Mouse (Mus musculus) bone marrow macrophage, adult 2 months (primary cell): ENCODE data around the gene Map3k13. TPM values are rescaled to one million over a fixed set of nuclear protein-coding genes. Genes with fewer than 3 reads are reported as not detected.
"Not testable (repeated sequence)": the region's sequence is repeated elsewhere in the genome, so short reads cannot be mapped to it uniquely, and the experiment has no call there.

Source experiments
- H3K27ac ChIP-seq: 2 replicates; pipeline ENCODE4 v1.5.1; 2012; ENCODE audit warnings: low read depth, low read length; ENCODE audit not compliant: insufficient read depth
- H3K4me1 ChIP-seq: 2 replicates; pipeline ENCODE4 v1.6.1; 2012; ENCODE audit warnings: low read length; ENCODE audit not compliant: control insufficient read depth, insufficient read depth
- H3K4me3 ChIP-seq: 2 replicates; pipeline ENCODE4 v1.5.1; 2012; ENCODE audit warnings: mild to moderate bottlenecking, low read length, moderate library complexity; ENCODE audit not compliant: insufficient read depth
- CTCF ChIP-seq: IDR thresholded peaks from 2 replicates; pipeline ENCODE4 v1.5.1; 2012; ENCODE audit warnings: low read depth, mild to moderate bottlenecking, low read length, moderate library complexity
- POLR2A ChIP-seq: IDR thresholded peaks from 2 replicates; pipeline ENCODE4 v1.6.1; 2012; ENCODE audit warnings: mild to moderate bottlenecking, low read depth, low read length, borderline replicate concordance
- polyA plus RNA-seq: library from polyadenylated mRNA; stranded (reverse); fragments of >200 nt; gene quantifications from 2 replicates; pipeline ENCODE4 v1.2.4, GENCODE M21; 2012; ENCODE audit not compliant: missing spikeins, insufficient read depth, insufficient read length

Map3k13 gene
- polyA plus RNA-seq, 1 experiment = 0.09 TPM

DNA sequence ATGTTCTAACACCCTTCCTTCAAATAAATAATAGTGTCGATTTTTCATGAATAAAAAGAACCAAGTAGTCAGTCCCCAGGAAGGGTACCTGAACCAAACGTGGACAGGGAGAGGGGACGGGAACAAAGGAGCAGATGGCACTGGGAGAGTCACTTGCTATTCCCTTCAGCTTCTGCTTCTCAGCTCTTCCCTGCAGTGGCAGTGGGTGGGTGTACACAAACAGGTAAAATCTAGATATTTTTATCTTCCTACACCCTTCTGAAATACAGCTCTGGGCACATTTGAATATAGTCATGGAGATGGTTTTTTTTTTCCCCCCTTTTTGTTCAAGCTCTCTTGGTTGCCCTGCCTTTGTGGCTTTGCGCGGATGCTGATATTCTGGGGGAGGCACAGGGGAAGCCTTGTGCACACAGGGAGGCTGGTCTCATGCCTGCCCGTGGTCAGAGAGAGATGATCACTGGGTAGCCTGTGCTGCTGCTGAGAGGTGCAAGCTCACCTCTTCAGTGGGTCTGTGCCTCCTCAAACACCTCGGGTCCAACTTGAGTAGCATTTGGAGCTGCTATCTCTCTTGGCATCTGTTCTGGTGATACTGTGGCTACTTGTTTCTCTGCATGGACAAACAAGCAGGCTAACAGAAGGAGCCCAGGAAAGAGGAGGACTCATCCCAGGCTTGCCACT is 87.6 kb downstream of the Map3k13 start:
- TF ChIP-seq POLR2A (no peak), CTCF (no peak)
- Histone ChIP-seq H3K27ac (no peak overlapping the region), H3K4me1 (peaks cover 12% of the 10 kb centered on the region), H3K4me3 (no peak overlapping the region)

DNA sequence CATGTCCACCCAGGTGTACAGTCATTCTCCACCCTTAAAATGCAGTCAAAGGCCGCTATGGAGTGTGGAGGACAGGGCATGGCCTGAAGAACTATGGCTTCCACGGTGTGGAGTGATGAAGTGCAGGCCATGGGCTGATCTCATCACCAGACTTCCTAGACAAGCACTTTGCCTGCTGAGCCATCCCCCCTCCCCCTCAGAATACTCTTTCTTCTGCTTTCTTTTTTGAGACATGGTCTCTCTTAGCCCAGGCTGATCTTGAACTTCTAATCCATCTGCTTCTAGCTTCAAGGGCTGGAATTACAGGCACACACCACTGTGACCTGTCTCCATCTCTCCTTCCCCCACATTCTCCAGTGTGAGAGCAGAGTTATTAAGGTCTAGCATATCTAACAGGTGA is 93.5 kb downstream of the Map3k13 start:
- Histone ChIP-seq H3K4me1 (peaks cover 10% of the 10 kb centered on the region), H3K4me3 (no peak overlapping the region)
- no peak for TF ChIP-seq CTCF
- no peak for TF ChIP-seq POLR2A

DNA sequence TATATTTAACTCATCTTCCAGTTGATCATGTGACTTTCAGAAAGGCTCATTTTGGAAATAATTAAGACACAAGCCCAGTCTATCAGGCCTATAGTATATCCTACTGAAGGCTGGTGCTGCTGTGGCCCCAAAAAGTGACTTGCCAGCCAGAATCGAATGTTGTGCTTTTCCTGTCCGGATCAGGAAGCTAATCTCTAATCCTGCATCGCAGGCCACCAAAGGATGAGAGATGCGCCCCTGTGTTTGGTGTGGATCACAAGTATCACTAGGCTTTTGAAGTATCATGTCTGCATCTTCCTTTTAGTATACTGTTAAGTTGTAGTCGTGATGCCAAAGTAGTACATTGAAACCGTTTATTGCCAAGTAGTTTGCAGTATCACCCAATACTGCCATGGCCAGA is 99.7 kb downstream of the Map3k13 start:
- Histone ChIP-seq H3K4me1 (no peaks in the 10 kb centered on the region), H3K4me3 (no peak overlapping the region), H3K27ac (no peak overlapping the region)
- no peak for TF ChIP-seq POLR2A
- no peak for TF ChIP-seq CTCF

More for the DNA sequence above, 93.5 kb downstream of the Map3k13 start:
- H3K27ac ChIP-seq = no peak overlapping the region

DNA sequence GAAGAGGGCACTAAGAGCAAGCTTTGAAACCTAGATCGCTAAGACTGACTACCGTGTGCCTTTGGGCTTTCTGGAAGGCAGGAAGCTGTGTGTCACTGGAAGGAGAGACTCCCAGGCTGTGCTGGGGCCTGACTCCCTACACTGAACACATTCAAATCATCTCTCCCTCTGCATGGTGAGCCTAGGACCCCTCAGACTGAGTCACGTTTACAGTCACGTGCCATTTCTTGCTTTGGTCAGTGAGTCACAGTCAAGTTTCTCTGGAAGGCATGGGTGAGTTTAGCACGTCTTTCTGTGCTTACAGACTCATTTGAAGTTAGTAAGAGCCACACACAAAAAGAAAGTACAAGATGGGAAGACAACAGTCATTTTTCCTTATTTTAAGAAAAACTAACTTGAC is 107.1 kb downstream of the Map3k13 start:
- Histone ChIP-seq H3K27ac (no peak overlapping the region), H3K4me1 (peaks cover 9% of the 10 kb centered on the region)

DNA sequence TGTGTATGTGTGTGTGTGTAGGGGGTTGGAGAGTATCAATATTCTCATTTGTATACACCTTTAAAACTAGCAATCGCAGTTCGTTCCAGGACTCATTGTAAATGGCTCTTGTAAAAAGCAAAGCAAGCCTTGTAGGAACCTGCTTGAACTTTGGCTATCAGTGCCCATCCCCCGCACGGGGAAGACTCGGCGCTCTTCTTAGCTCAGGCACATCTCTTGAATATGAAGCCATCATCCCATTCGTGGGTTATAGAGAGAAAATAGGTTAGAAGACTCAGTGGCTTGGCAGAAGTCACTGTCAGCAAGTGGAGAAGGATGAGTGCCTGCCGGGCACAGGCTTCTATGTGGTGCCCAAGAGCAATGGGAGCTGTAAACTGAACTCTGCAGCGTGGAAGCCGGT is 110.5 kb downstream of the Map3k13 start:
- TF ChIP-seq CTCF (no peak), POLR2A (no peak)
- Histone ChIP-seq H3K4me1 (peaks cover 16% of the 10 kb centered on the region), H3K4me3 (no peak overlapping the region), H3K27ac (no peak overlapping the region)

More for the DNA sequence above, 107.1 kb downstream of the Map3k13 start:
- TF ChIP-seq POLR2A = no peak
- no peak for TF ChIP-seq CTCF
- H3K4me3 ChIP-seq = no peak overlapping the region

GRCm38 (mm10) chr16:21905996-21906395 is 111.8 kb downstream of the Map3k13 start:
- H3K4me3 ChIP-seq = no peak overlapping the region
- peaks cover 14% of the 10 kb centered on the region for H3K4me1 ChIP-seq
- TF ChIP-seq CTCF = no peak
- no peak for TF ChIP-seq POLR2A
- no peak overlapping the region for H3K27ac ChIP-seq

DNA sequence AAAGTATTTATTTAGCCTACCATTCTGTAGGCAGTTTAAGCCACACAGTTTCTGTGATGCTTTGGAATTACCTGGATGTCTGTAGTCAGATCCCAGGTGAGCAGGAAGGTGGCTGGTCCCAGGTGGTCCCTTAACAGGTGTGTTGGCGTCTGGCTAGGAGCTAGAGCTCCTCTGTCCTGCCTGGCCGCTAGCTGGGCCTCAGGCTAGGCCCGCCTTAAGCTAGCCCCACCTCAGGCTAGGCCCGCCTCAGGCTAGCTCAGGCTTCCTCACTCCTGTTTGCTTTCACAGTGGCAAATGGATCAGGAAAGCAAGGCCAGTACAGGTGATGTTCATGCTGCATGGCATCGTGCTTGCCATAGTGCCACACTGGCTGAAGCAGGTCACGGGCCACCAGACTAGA is 112.8 kb downstream of the Map3k13 start:
- H3K4me1 ChIP-seq = peaks cover 9% of the 10 kb centered on the region; the same call in 1 of the 2 replicates
- TF ChIP-seq CTCF = no peak
- TF ChIP-seq POLR2A = no peak
- no peak overlapping the region for H3K4me3 ChIP-seq
- no peak overlapping the region for H3K27ac ChIP-seq

DNA sequence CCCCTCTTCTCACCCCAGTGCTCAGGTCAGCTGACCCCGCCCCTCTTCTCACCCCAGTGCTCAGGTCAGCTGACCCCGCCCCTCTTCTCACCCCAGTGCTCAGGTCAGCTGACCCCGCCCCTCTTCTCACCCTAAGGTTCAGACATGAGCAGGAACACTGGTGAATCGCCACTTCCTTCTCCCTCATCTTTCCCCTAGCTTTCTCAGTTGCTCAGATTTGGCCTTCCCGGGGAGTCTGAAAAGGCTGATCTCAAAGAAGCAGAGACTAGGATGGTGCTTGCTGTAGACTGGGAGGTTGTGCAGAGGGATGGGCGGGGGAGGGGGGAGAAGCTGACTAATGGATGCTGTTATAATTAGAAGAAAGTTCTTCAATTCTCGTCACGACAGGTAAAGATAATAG is 114.8 kb downstream of the Map3k13 start:
- peaks cover 24% of the 10 kb centered on the region for H3K4me1 ChIP-seq
- not testable (repeated sequence) for H3K27ac ChIP-seq, H3K4me3 ChIP-seq

- Histone ChIP-seq H3K4me3 (peak overlapping the region; percentile 47), H3K4me1 (peaks cover 56% of the 10 kb centered on the region), H3K27ac (peak overlapping the region; percentile 76)
- TF ChIP-seq POLR2A = no peak
- no peak for TF ChIP-seq CTCF
Measured at GRCm38 (mm10) chr16:21913347-21913746, 119.2 kb downstream of the Map3k13 start.

DNA sequence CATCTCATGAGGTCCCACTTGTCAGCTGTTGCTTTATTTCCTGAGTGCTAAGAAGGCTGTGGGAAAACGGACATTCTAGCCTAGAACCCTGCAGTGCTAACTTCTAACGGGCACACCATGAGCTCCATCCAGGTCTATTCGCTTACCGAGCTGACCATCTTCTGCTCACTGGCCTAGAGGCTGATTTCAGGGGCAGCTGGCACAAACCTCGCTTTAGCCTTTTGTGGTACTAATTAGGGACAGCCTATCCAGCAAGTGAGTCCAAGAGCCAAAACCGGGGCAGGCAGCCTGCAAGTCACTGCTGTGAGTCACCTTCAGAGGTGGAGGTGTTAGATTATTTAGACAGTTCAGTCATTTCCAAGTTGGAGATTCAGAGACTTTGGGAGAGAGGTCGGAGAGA is 122.5 kb downstream of the Map3k13 start:
- TF ChIP-seq CTCF (no peak), POLR2A (no peak)
- peak overlapping the region; percentile 30; the same call in 1 of the 2 replicates for H3K27ac ChIP-seq
- no peak overlapping the region for H3K4me3 ChIP-seq
- H3K4me1 ChIP-seq = peaks cover 50% of the 10 kb centered on the region

- TF ChIP-seq CTCF (no peak), POLR2A (no peak)
- no peak overlapping the region for H3K4me3 ChIP-seq
Measured at GRCm38 (mm10) chr16:21928471-21928870, 134.3 kb downstream of the Map3k13 start.

More at GRCm38 (mm10) chr16:21928471-21928870, 134.3 kb downstream of the Map3k13 start:
- Histone ChIP-seq H3K4me1 (peaks cover 7% of the 10 kb centered on the region), H3K27ac (no peak overlapping the region)
